ENCODE assay signal across 27 mouse cellular contexts in the genomic region with DNA sequence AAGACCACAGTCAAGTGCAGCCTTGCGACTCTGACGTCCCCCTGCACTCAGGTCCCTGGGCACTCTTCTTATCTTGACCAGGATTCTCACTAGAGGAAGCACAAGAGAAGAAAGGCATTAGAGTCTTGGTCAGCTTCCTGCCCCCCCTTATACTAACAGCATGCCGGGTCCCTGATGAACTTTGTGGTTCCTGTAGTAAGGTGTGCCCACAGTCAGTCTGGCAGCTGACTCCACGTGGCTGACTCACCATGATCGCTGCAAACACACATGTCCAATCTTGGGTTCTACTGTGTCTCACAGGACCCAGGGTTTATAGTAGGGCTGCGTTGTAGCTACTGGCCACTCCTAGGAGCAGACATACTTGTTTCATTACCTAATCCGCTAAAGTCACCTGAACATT. TPM values are rescaled to one million over a fixed set of nuclear protein-coding genes. Genes with fewer than 3 reads are reported as not detected.
DNase-seq lines count a peak whose midpoint lies in the region; ATAC-seq lines count a peak whose summit lies in the region.
"Had no signal": no experiment of that assay in that cellular context is flagged by ENCODE, and none has a peak within 500 bp of the region (broad histone marks: within the 10 kb centered on the region; RNA-seq: fewer than 3 reads in every experiment).

No protein-coding gene starts in this region.

- no peaks in the 10 kb centered on the region; the same call in 1 of the 2 replicates for H3K27me3 ChIP-seq in intestine, embryonic 15.5 days (replicated peaks)
- no peaks in the 10 kb centered on the region for H3K27me3 ChIP-seq in megakaryocyte, embryonic 14.5 days (replicated peaks)
- H3K27me3 ChIP-seq in neural tube, embryonic 15.5 days (replicated peaks), result 0 out of 2 replicates have a peak, but pooled peaks cover 5% of the 10 kb centered on the region
- H3K27me3 ChIP-seq: embryonic facial prominence, embryonic 15.5 days; forebrain, embryonic 15.5 days had no signal

- DNase-seq in heart, adult 11 months, result peak; percentile 55
- no peak for DNase-seq in heart, postnatal 10 days
- peak; percentile 48 for DNase-seq in 3T3-L1 (ENCODE audit: low read depth, low spot score)
- DNase-seq in cerebellum, adult 11-12 months, result no peak

- H3K4me3 ChIP-seq in intestine, embryonic 15.5 days (replicated peaks), result no peak overlapping the region
- H3K4me3 ChIP-seq in megakaryocyte, embryonic 14.5 days (replicated peaks), result peak overlapping the region; percentile 51
- no peak overlapping the region for H3K4me3 ChIP-seq in neural tube, embryonic 15.5 days (replicated peaks)
- H3K4me3 ChIP-seq: embryonic facial prominence, embryonic 15.5 days; forebrain, embryonic 15.5 days; heart, embryonic 10.5 days; limb, embryonic 15.5 days; midbrain, embryonic 10.5 days; myocyte had no signal

- peak; percentile 27 for ATAC-seq in intestine, embryonic 15.5 days
- no peak for ATAC-seq in neural tube, embryonic 15.5 days (ENCODE audit: low FRiP score)
- ATAC-seq: midbrain, embryonic 16.5 days had no signal

- H3K9me3 ChIP-seq in intestine, embryonic 15.5 days, result no peaks in the 10 kb centered on the region
- H3K9me3 ChIP-seq in megakaryocyte, embryonic 14.5 days, result no peaks in the 10 kb centered on the region
- no peaks in the 10 kb centered on the region for H3K9me3 ChIP-seq in neural tube, embryonic 15.5 days (replicated peaks)
- H3K9me3 ChIP-seq: embryonic facial prominence, embryonic 15.5 days; forebrain, embryonic 15.5 days; heart, embryonic 10.5 days; limb, embryonic 15.5 days; midbrain, embryonic 10.5 days had no signal

- no peak overlapping the region for H3K27ac ChIP-seq in intestine, embryonic 15.5 days
- H3K27ac ChIP-seq in neural tube, embryonic 15.5 days (replicated peaks), result no peak overlapping the region
- H3K27ac ChIP-seq: embryonic facial prominence, embryonic 15.5 days; heart, embryonic 10.5 days; limb, embryonic 15.5 days; midbrain, embryonic 10.5 days had no signal

- H3K4me2 ChIP-seq in intestine, embryonic 15.5 days (replicated peaks), result no peak overlapping the region
- no peak overlapping the region for H3K4me2 ChIP-seq in neural tube, embryonic 15.5 days
- H3K4me2 ChIP-seq: embryonic facial prominence, embryonic 15.5 days; forebrain, embryonic 15.5 days; limb, embryonic 15.5 days had no signal

- no peak overlapping the region for H3K9ac ChIP-seq in intestine, embryonic 15.5 days
- H3K9ac ChIP-seq in neural tube, embryonic 15.5 days (replicated peaks), result no peak overlapping the region
- H3K9ac ChIP-seq: embryonic facial prominence, embryonic 15.5 days; forebrain, embryonic 15.5 days; limb, embryonic 15.5 days had no signal

- WGBS in intestine, embryonic 15.5 days, result 61% methylated on average over 7 of the region's 7 CpGs
- 86% methylated on average over 7 of the region's 7 CpGs for WGBS in neural tube, embryonic 15.5 days

- no peaks in the 10 kb centered on the region for H3K36me3 ChIP-seq in intestine, embryonic 15.5 days
- H3K36me3 ChIP-seq in megakaryocyte, embryonic 14.5 days (replicated peaks; ENCODE audit: low read length), result no peaks in the 10 kb centered on the region
- H3K36me3 ChIP-seq in neural tube, embryonic 15.5 days, result no peaks in the 10 kb centered on the region
- H3K36me3 ChIP-seq: embryonic facial prominence, embryonic 15.5 days; forebrain, embryonic 15.5 days; heart, embryonic 10.5 days; limb, embryonic 15.5 days; midbrain, embryonic 10.5 days had no signal

- intact Hi-C loops in heart, postnatal 10 days (cut with DNase I), result loop anchor here (2.0 kb wide), 1 partner anchor 27 kb away; the partner anchor contains the start of gene Ess2

- H3K4me1 ChIP-seq in intestine, embryonic 15.5 days (replicated peaks), result peaks cover 7% of the 10 kb centered on the region; the same call in 1 of the 2 replicates
- peaks cover 65% of the 10 kb centered on the region for H3K4me1 ChIP-seq in megakaryocyte, embryonic 14.5 days
- H3K4me1 ChIP-seq in neural tube, embryonic 15.5 days, result 0 out of 2 replicates have a peak, but pooled peaks cover 10% of the 10 kb centered on the region
- H3K4me1 ChIP-seq: limb, embryonic 15.5 days had no signal

RNA-seq across cellular contexts. Expression of gene Slc25a1, which starts 10.2 kb away (rescaled TPM):
- total RNA-seq in heart, postnatal 10 days (2021), result 10 to 100 TPM; 12.7 to 13.5 TPM
- polyA plus RNA-seq in intestine, embryonic 15.5 days (2015; fragmentation: Nextera tagmentation; extraction: Ambion mirVana), result 201 and 221 TPM in 2 replicates
- 396 and 555 TPM in 2 replicates for polyA plus RNA-seq in megakaryocyte, embryonic 14.5 days (2012; ENCODE audit: insufficient read depth, low replicate concordance)
- 187 and 221 TPM in 2 replicates for polyA plus RNA-seq in neural tube, embryonic 15.5 days (2015; fragmentation: Nextera tagmentation; extraction: Ambion mirVana)

RNA-seq across cellular contexts. Expression of gene Gsc2, which starts 23.3 kb away (rescaled TPM):
- not detected for total RNA-seq in heart, postnatal 10 days (2021)
- polyA plus RNA-seq in intestine, embryonic 15.5 days (2015; fragmentation: Nextera tagmentation; extraction: Ambion mirVana), result 0.14 TPM in 1 of 2 replicates, not detected in the other
- polyA plus RNA-seq in megakaryocyte, embryonic 14.5 days (2012; ENCODE audit: insufficient read depth, low replicate concordance), result not detected in 2 replicates
- polyA plus RNA-seq in neural tube, embryonic 15.5 days (2015; fragmentation: Nextera tagmentation; extraction: Ambion mirVana), result 0.15 TPM in 1 of 2 replicates, not detected in the other
- total RNA-seq: adrenal gland, postnatal 10 days; gastrocnemius, adult 8-10 months; layer of hippocampus, adult 18-20 months; layer of hippocampus, postnatal 14 days; left cerebral cortex, postnatal 4 days had no signal
- polyA plus RNA-seq: activated CD4-positive, CD25-positive, alpha-beta regulatory T cell, adult 4 months; CD4-positive, CD25-positive, alpha-beta regulatory T cell, adult 4 months; embryonic facial prominence, embryonic 15.5 days; gonadal fat pad, adult 2 months; heart, embryonic 16.5 days; hindbrain, embryonic 11.5 days; limb, embryonic 15.5 days; lung, embryonic 16.5 days; myocyte; neural tube, embryonic 14.5 days had no signal

RNA-seq across cellular contexts. Expression of gene Ess2, which starts 27.0 kb away (rescaled TPM):
- total RNA-seq in heart, postnatal 10 days (2021), result 10 to 100 TPM; 16.3 to 16.5 TPM
- 29.7 and 29.8 TPM in 2 replicates for polyA plus RNA-seq in intestine, embryonic 15.5 days (2015; fragmentation: Nextera tagmentation; extraction: Ambion mirVana)
- polyA plus RNA-seq in megakaryocyte, embryonic 14.5 days (2012; ENCODE audit: insufficient read depth, low replicate concordance), result 21.8 and 24.0 TPM in 2 replicates
- polyA plus RNA-seq in neural tube, embryonic 15.5 days (2015; fragmentation: Nextera tagmentation; extraction: Ambion mirVana), result 40.7 and 42.5 TPM in 2 replicates

RNA-seq across cellular contexts. Expression of gene Tssk2, which starts 39.8 kb away (rescaled TPM):
- total RNA-seq in heart, postnatal 10 days (2021), result not detected
- not detected in 2 replicates for polyA plus RNA-seq in intestine, embryonic 15.5 days (2015; fragmentation: Nextera tagmentation; extraction: Ambion mirVana)
- polyA plus RNA-seq in megakaryocyte, embryonic 14.5 days (2012; ENCODE audit: insufficient read depth, low replicate concordance), result not detected in 2 replicates
- not detected in 2 replicates for polyA plus RNA-seq in neural tube, embryonic 15.5 days (2015; fragmentation: Nextera tagmentation; extraction: Ambion mirVana)
- total RNA-seq: adrenal gland, postnatal 10 days; gastrocnemius, adult 8-10 months; layer of hippocampus, adult 18-20 months; layer of hippocampus, postnatal 14 days; left cerebral cortex, adult 8-10 months; left cerebral cortex, postnatal 4 days had no signal
- polyA plus RNA-seq: activated CD4-positive, CD25-positive, alpha-beta regulatory T cell, adult 4 months; CD4-positive, CD25-positive, alpha-beta regulatory T cell, adult 4 months; embryonic facial prominence, embryonic 15.5 days; forebrain, embryonic 15.5 days; heart, embryonic 10.5 days; heart, embryonic 16.5 days; hindbrain, embryonic 11.5 days; limb, embryonic 15.5 days; lung, embryonic 16.5 days; midbrain, embryonic 16.5 days; neural tube, embryonic 14.5 days had no signal

RNA-seq across cellular contexts. Expression of gene Dgcr2, which starts 39.8 kb away (rescaled TPM):
- total RNA-seq in heart, postnatal 10 days (2021), result 10 to 100 TPM; 50.8 to 52.7 TPM
- 68.2 and 70.7 TPM in 2 replicates for polyA plus RNA-seq in intestine, embryonic 15.5 days (2015; fragmentation: Nextera tagmentation; extraction: Ambion mirVana)
- 6.8 and 8.4 TPM in 2 replicates for polyA plus RNA-seq in megakaryocyte, embryonic 14.5 days (2012; ENCODE audit: insufficient read depth, low replicate concordance)
- polyA plus RNA-seq in neural tube, embryonic 15.5 days (2015; fragmentation: Nextera tagmentation; extraction: Ambion mirVana), result 97.7 and 99.0 TPM in 2 replicates

Comparison
In these comparisons a context has a peak if more than half of its experiments do, and no peak if none do; other contexts are left out.
1. DNase-seq: peak in heart, adult 11 months (single experiment) and 3T3-L1 (single experiment); none in heart, postnatal 10 days (0 of 2) and cerebellum, adult 11-12 months (single experiment).